Mouse (Mus musculus): Measurements from ENCODE around the gene Cdk14.

GRCm38 (mm10) chr5:5285876-5286275, 134.2 kb downstream of the Cdk14 start:
- TF ChIP-seq CTCF (conservative IDR thresholded peaks at IDR 0.05; ENCODE audit: low read length): no peak
- TF ChIP-seq POU5F1 (IDR thresholded peaks at IDR 0.05; ENCODE audit: borderline replicate concordance, low read length): no peak
- no peak for TF ChIP-seq NANOG (IDR thresholded peaks at IDR 0.05; ENCODE audit: borderline replicate concordance, low read length)

Data from E14TG2a.4 (cell line).